Mouse (Mus musculus) embryonic facial prominence, embryonic 13.5 days (tissue): ENCODE data around the gene Tsr3. TPM values are rescaled to one million over a fixed set of nuclear protein-coding genes. Genes with fewer than 3 reads are reported as not detected.

ENCODE experiments used
- ATAC-seq: fragments of 200-750 bp; cut with Nextera tagmentation; 2 replicates; pipeline ENCODE4 v1.8.0; 2017; ENCODE audit warnings: low read depth; ENCODE audit not compliant: insufficient number of reproducible peaks, insufficient read depth, low FRiP score, low TSS enrichment
- H3K27ac ChIP-seq: fragments of 300-500 bp; sonication (generic); 2 replicates; pipeline ENCODE4 v1.5.1; 2015; ENCODE audit warnings: moderate library complexity, mild to moderate bottlenecking, inconsistent platforms
- H3K27me3 ChIP-seq: fragments of 300-500 bp; sonication (generic); 2 replicates; pipeline ENCODE4 v1.6.1; 2015; ENCODE audit warnings: mild to moderate bottlenecking, inconsistent platforms
- H3K36me3 ChIP-seq: fragments of 300-500 bp; sonication (generic); 2 replicates; pipeline ENCODE4 v1.6.1; 2015; ENCODE audit warnings: mild to moderate bottlenecking, inconsistent platforms
- H3K4me1 ChIP-seq: fragments of 300-500 bp; sonication (generic); 2 replicates; pipeline ENCODE4 v1.6.1; 2015; ENCODE audit warnings: inconsistent platforms
- H3K4me2 ChIP-seq: fragments of 300-500 bp; sonication (generic); 2 replicates; pipeline ENCODE4 v1.6.1; 2015; ENCODE audit warnings: moderate library complexity, mild to moderate bottlenecking, inconsistent platforms
- H3K4me3 ChIP-seq: fragments of 300-500 bp; sonication (generic); 2 replicates; pipeline ENCODE4 v1.5.1; 2015; ENCODE audit warnings: mild to moderate bottlenecking, inconsistent platforms
- H3K9ac ChIP-seq: fragments of 300-500 bp; sonication (generic); 2 replicates; pipeline ENCODE4 v1.6.1; 2015; ENCODE audit warnings: mild to moderate bottlenecking, inconsistent platforms
- H3K9me3 ChIP-seq: fragments of 300-500 bp; sonication (generic); 2 replicates; pipeline ENCODE4 v1.6.1; 2016; ENCODE audit warnings: inconsistent platforms
- WGBS: fragments of 180-500 bp; shearing (Covaris S2); methylation state at CpG from one replicate; pipeline ENCODE4 v1.1.7; 2015; ENCODE audit warnings: mixed read lengths; 5-methylcytosine and 5-hydroxymethylcytosine counted together
- microRNA-seq: library from miRNA; unstranded; fragments of <30 nt; microRNA quantifications from one replicate; pipeline ENCODE4, GENCODE M21; 2016
- polyA plus RNA-seq: library from polyadenylated mRNA; unstranded; fragments of >200 nt; fragmentation: Nextera tagmentation; extraction: Ambion mirVana; gene quantifications from 2 replicates; pipeline ENCODE4 v1.2.1, GENCODE M21; 2015

The Tsr3 gene
- polyA plus RNA-seq, 1 experiment from 2014 or later: 57.2 TPM

- Histone ChIP-seq H3K27me3 (no peaks in the 10 kb centered on the region), H3K36me3 (peaks cover 17% of the 10 kb centered on the region), H3K4me3 (peak overlapping the region; percentile 98), H3K27ac (peak overlapping the region; percentile 98), H3K9ac (peak overlapping the region; percentile 97), H3K4me1 (peaks cover 34% of the 10 kb centered on the region), H3K4me2 (peak overlapping the region; percentile 96), H3K9me3 (no peaks in the 10 kb centered on the region)
- peak; percentile 85 for ATAC-seq
- under 1% methylated on average over 39 of the region's 45 CpGs for WGBS
Observed at GRCm38 (mm10) chr17:25273706-25274501, 33.9 kb downstream of the Tsr3 start.

DNA sequence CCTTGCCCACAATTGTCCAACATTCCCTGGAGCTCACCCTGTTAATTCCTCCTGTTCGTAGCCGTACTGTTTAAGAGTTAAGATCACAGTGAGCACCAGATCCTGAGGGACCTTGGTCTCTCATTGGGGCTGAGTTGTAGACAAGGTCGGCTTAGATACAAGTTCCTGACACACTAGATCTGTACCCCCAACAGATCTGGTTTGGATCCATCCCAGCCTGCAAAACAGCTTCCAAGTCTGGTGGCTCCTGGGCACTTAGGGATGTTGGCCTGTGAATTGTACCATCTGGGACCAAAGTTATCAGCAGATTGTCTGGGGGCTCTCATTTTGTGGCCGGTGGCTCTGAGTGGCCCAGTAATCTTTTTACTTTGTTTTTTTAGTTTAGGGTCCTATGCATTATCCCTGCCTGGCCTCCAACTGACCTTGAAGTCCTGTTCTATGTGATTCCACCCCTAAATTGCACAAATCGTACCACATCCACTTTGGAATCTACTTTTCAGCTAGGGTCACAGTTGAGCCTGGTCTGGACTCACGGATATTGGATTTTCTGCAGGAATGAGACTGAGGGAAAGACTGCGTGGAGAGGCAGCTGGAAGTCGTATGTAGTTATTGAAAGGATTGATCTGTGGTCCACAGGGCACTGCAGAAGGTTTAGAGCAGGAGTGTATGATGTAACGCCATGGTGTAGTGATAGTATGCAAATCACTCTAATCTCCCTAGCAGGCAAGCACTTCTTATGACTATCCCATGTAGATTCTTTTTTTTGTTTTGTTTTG is 34.8 kb downstream of the Tsr3 start, which contains the start of gene Ube2i:
Gene Ube2i, minus strand, starts transcription at position 52 of the 776 bp plus-strand sequence.
- Histone ChIP-seq H3K36me3 (peaks cover 8% of the 10 kb centered on the region; the same call in 1 of the 2 replicates), H3K27ac (peak within 1 kb of the TSS; percentile 98), H3K27me3 (no peaks in the 10 kb centered on the region), H3K4me2 (peak within 1 kb of the TSS; percentile 96), H3K9me3 (no peaks in the 10 kb centered on the region), H3K4me1 (peaks cover 31% of the 10 kb centered on the region), H3K4me3 (peak within 1 kb of the TSS; percentile 98), H3K9ac (peak within 1 kb of the TSS; percentile 97)
- 79% methylated on average over 9 of the region's 9 CpGs for WGBS
- ATAC-seq: no peak

GRCm38 (mm10) chr17:25275833-25276232 is 35.9 kb downstream of the Tsr3 start:
- no peak for ATAC-seq
- WGBS: 97% methylated on average over 3 of the region's 3 CpGs
- peaks cover 20% of the 10 kb centered on the region for H3K4me1 ChIP-seq

DNA sequence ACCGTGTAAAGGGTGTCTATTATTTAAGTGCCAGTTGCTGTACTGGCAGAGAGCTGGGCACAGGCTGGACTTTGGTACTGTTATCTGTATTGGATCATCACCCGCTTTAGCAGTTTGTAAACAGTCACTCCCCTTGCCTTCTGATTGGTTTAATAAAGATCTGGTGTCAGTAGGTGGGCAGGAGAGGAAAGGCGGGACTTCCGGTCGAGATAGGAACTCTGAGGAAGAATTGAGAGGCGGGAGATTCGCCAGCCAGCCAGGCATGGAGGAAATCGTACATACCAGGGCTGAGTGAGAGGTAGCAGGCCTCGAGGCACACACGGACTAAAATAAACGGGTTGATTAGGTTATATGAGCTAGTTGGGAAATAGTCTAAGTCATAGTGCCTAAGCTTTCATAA is 42.2 kb downstream of the Tsr3 start:
- no peak for ATAC-seq
- Histone ChIP-seq H3K36me3 (no peaks in the 10 kb centered on the region), H3K9me3 (no peaks in the 10 kb centered on the region), H3K4me2 (no peak overlapping the region), H3K27ac (no peak overlapping the region), H3K9ac (no peak overlapping the region), H3K4me1 (no peaks in the 10 kb centered on the region), H3K27me3 (no peaks in the 10 kb centered on the region), H3K4me3 (no peak overlapping the region)
- 35% methylated on average over 11 of the region's 11 CpGs for WGBS

More at GRCm38 (mm10) chr17:25275833-25276232, 35.9 kb downstream of the Tsr3 start:
- Histone ChIP-seq H3K36me3 (no peaks in the 10 kb centered on the region), H3K4me3 (no peak overlapping the region), H3K27me3 (no peaks in the 10 kb centered on the region), H3K4me2 (no peak overlapping the region), H3K27ac (no peak overlapping the region), H3K9me3 (no peaks in the 10 kb centered on the region), H3K9ac (no peak overlapping the region)

- Histone ChIP-seq H3K4me2 (no peak overlapping the region), H3K27ac (no peak overlapping the region), H3K9ac (no peak overlapping the region), H3K4me1 (no peaks in the 10 kb centered on the region), H3K4me3 (no peak overlapping the region), H3K9me3 (no peaks in the 10 kb centered on the region), H3K36me3 (no peaks in the 10 kb centered on the region), H3K27me3 (no peaks in the 10 kb centered on the region)
- no peak for ATAC-seq
- 17% methylated on average over 3 of the region's 3 CpGs for WGBS
Observed at GRCm38 (mm10) chr17:25285033-25285432, 45.1 kb downstream of the Tsr3 start.

- Histone ChIP-seq H3K4me3 (no peak overlapping the region), H3K27ac (no peak overlapping the region), H3K9me3 (no peaks in the 10 kb centered on the region), H3K4me2 (no peak overlapping the region), H3K27me3 (no peaks in the 10 kb centered on the region), H3K36me3 (no peaks in the 10 kb centered on the region), H3K9ac (no peak overlapping the region), H3K4me1 (no peaks in the 10 kb centered on the region)
- no peak for ATAC-seq
- WGBS: 21% methylated on average over 4 of the region's 4 CpGs
Observed at GRCm38 (mm10) chr17:25288842-25289241, 48.9 kb downstream of the Tsr3 start.

GRCm38 (mm10) chr17:25290411-25290810 is 50.4 kb downstream of the Tsr3 start:
- no peak overlapping the region for H3K9ac ChIP-seq
- no peak overlapping the region for H3K4me3 ChIP-seq
- H3K27me3 ChIP-seq: no peaks in the 10 kb centered on the region
- H3K9me3 ChIP-seq: no peaks in the 10 kb centered on the region
- H3K27ac ChIP-seq: no peak overlapping the region
- no peaks in the 10 kb centered on the region for H3K4me1 ChIP-seq
- no peak overlapping the region for H3K4me2 ChIP-seq
- no peak for ATAC-seq
- 19% methylated on average over 4 of the region's 4 CpGs for WGBS
- H3K36me3 ChIP-seq: no peaks in the 10 kb centered on the region

Small RNA genes within 50 kb of the gene (microRNA-seq; reads per million reads assigned to microRNA genes)
- 1.7 reads per million for gene Mir3547

Other genes with a start within 250 kb of the Tsr3 start
- 8.5 and 9.7 TPM in 2 replicates for gene Cramp1l, start 224.4 kb upstream of the Tsr3 start, polyA plus RNA-seq
- gene Ift140, start 224.1 kb upstream of the Tsr3 start, polyA plus RNA-seq: 22.0 and 26.2 TPM in 2 replicates
- gene Tmem204, start 156.6 kb upstream of the Tsr3 start, polyA plus RNA-seq: 15.2 and 18.4 TPM in 2 replicates
- 48.1 and 53.5 TPM in 2 replicates for gene Telo2, start 124.2 kb upstream of the Tsr3 start, polyA plus RNA-seq
- gene Ptx4, start 119.4 kb upstream of the Tsr3 start, polyA plus RNA-seq: 0.83 and 1.2 TPM in 2 replicates
- 26.0 and 27.8 TPM in 2 replicates for gene Clcn7, start 106.8 kb upstream of the Tsr3 start, polyA plus RNA-seq
- not detected in 2 replicates for gene Ccdc154, start 77.7 kb upstream of the Tsr3 start, polyA plus RNA-seq
- gene Gm38655, start 64.7 kb upstream of the Tsr3 start, polyA plus RNA-seq: 0.31 TPM in 1 of 2 replicates, not detected in the other
- 34.9 and 35.5 TPM in 2 replicates for gene BC003965, start 55.6 kb upstream of the Tsr3 start, polyA plus RNA-seq
- 9.7 and 11.8 TPM in 2 replicates for gene Unkl, start 51.8 kb upstream of the Tsr3 start, polyA plus RNA-seq
- 33.9 and 34.3 TPM in 2 replicates for gene Gnptg, start within 50 bp of the Tsr3 start, polyA plus RNA-seq
- gene Baiap3, start 16.2 kb downstream of the Tsr3 start, polyA plus RNA-seq: 1.8 and 2.2 TPM in 2 replicates
- gene Ube2i, start 34.5 kb downstream of the Tsr3 start, polyA plus RNA-seq: 631 and 713 TPM in 2 replicates
- gene Prss34, start 58.2 kb downstream of the Tsr3 start, polyA plus RNA-seq: 0.51 and 0.79 TPM in 2 replicates
- not detected in 2 replicates for gene Prss28, start 68.5 kb downstream of the Tsr3 start, polyA plus RNA-seq
- gene Prss29, start 78.5 kb downstream of the Tsr3 start, polyA plus RNA-seq: not detected in 2 replicates
- gene Tpsab1, start 105.4 kb downstream of the Tsr3 start, polyA plus RNA-seq: 0.21 and 0.23 TPM in 2 replicates
- 0.95 and 3.7 TPM in 2 replicates for gene Tpsb2, start 126.1 kb downstream of the Tsr3 start, polyA plus RNA-seq
- gene Tpsg1, start 129.1 kb downstream of the Tsr3 start, polyA plus RNA-seq: 1.0 and 2.2 TPM in 2 replicates
- 6.2 and 8.6 TPM in 2 replicates for gene Cacna1h, start 193.6 kb downstream of the Tsr3 start, polyA plus RNA-seq
- not detected in 2 replicates for gene Tekt4, start 214.4 kb downstream of the Tsr3 start, polyA plus RNA-seq